Mouse (Mus musculus) kidney, embryonic 16.5 days (tissue): ENCODE data around the gene Brca1. TPM values are rescaled to one million over a fixed set of nuclear protein-coding genes. Genes with fewer than 3 reads are reported as not detected.

Source experiments
- ATAC-seq: fragments of 200-750 bp; cut with Nextera tagmentation; 2 replicates; pipeline ENCODE4 v1.8.0; 2017; ENCODE audit warnings: moderate TSS enrichment; ENCODE audit not compliant: low FRiP score, low TSS enrichment
- H3K27ac ChIP-seq: fragments of 300-500 bp; sonication (generic); 2 replicates; pipeline ENCODE4 v1.5.1; 2014; ENCODE audit warnings: low read length
- H3K27me3 ChIP-seq: fragments of 300-500 bp; sonication (generic); 2 replicates; pipeline ENCODE4 v1.6.1; 2014; ENCODE audit warnings: low read length, control low read depth, mixed read lengths; ENCODE audit not compliant: insufficient read depth
- H3K36me3 ChIP-seq: fragments of 300-500 bp; sonication (generic); 2 replicates; pipeline ENCODE4 v1.6.1; 2014; ENCODE audit warnings: low read length, control low read depth, mixed read lengths; ENCODE audit not compliant: insufficient read depth
- H3K4me1 ChIP-seq: fragments of 300-500 bp; sonication (generic); 2 replicates; pipeline ENCODE4 v1.6.1; 2014; ENCODE audit warnings: low read length, control low read depth, mixed read lengths; ENCODE audit not compliant: insufficient read depth
- H3K4me2 ChIP-seq: fragments of 300-500 bp; sonication (generic); replicated peaks from 2 replicates; pipeline ENCODE4 v1.6.1; 2014; ENCODE audit warnings: low read depth, low read length
- H3K4me3 ChIP-seq: fragments of 300-500 bp; sonication (generic); 2 replicates; pipeline ENCODE4 v1.5.1; 2014; ENCODE audit warnings: mild to moderate bottlenecking, low read length
- H3K9ac ChIP-seq: fragments of 300-500 bp; sonication (generic); replicated peaks from 2 replicates; pipeline ENCODE4 v1.6.1; 2014; ENCODE audit warnings: low read length
- H3K9me3 ChIP-seq: fragments of 300-500 bp; sonication (generic); 2 replicates; pipeline ENCODE4 v1.6.1; 2016; ENCODE audit warnings: low read length, control low read depth
- WGBS: fragments of 180-500 bp; shearing (Covaris S2); extraction: QIAGEN DNeasy Blood & Tissue Kit; methylation state at CpG from one replicate; pipeline ENCODE4 v1.1.7; 2014; 5-methylcytosine and 5-hydroxymethylcytosine counted together
- polyA plus RNA-seq: library from polyadenylated mRNA; unstranded; fragments of >200 nt; fragmentation: Nextera tagmentation; extraction: Ambion mirVana; gene quantifications from 2 replicates; pipeline ENCODE4 v1.2.1, GENCODE M21; 2015

Gene Brca1
- polyA plus RNA-seq, 1 experiment from 2014 or later: 12.5 TPM

- Histone ChIP-seq H3K27me3 (no peaks in the 10 kb centered on the region), H3K4me2 (peak within 1 kb of the TSS; percentile 65), H3K36me3 (peaks cover 18% of the 10 kb centered on the region), H3K4me1 (peaks cover 8% of the 10 kb centered on the region), H3K9me3 (no peaks in the 10 kb centered on the region), H3K27ac (0 out of 2 replicates have a peak within 1 kb of the TSS, but pooled peaks have one; percentile 48), H3K4me3 (peak within 1 kb of the TSS; percentile 59), H3K9ac (peak within 1 kb of the TSS; percentile 74)
- ATAC-seq: peak; percentile 80
- 18% methylated on average over 30 of the region's 31 CpGs for WGBS
These were observed 30.6 kb upstream of the Brca1 start, which contains the start of gene Tmem106a for GRCm38 (mm10) chr11:101582054-101583035. TSS of gene Tmem106a (plus strand) at chr11:101582242.

GRCm38 (mm10) chr11:101581081-101581764 lies 29.5 kb upstream of the Brca1 start:
- 70% methylated on average over 6 of the region's 6 CpGs for WGBS
- Histone ChIP-seq H3K9ac (no peak overlapping the region), H3K4me1 (peaks cover 8% of the 10 kb centered on the region)

GRCm38 (mm10) chr11:101576116-101576515 lies 24.4 kb upstream of the Brca1 start:
- 73% methylated on average over 6 of the region's 6 CpGs for WGBS
- Histone ChIP-seq H3K4me1 (no peaks in the 10 kb centered on the region), H3K4me2 (no peak overlapping the region), H3K9ac (no peak overlapping the region), H3K27ac (no peak overlapping the region), H3K4me3 (no peak overlapping the region), H3K27me3 (no peaks in the 10 kb centered on the region), H3K9me3 (no peaks in the 10 kb centered on the region), H3K36me3 (peaks cover 76% of the 10 kb centered on the region)
- ATAC-seq: no peak; the same call in 1 of the 2 replicates

More at GRCm38 (mm10) chr11:101581081-101581764, 29.5 kb upstream of the Brca1 start:
- no peaks in the 10 kb centered on the region for H3K27me3 ChIP-seq
- no peak overlapping the region for H3K4me2 ChIP-seq
- peaks cover 29% of the 10 kb centered on the region for H3K36me3 ChIP-seq
- H3K4me3 ChIP-seq: no peak overlapping the region
- H3K27ac ChIP-seq: 0 out of 2 replicates have a peak overlapping the region, but pooled peaks have one; percentile 10
- H3K9me3 ChIP-seq: no peaks in the 10 kb centered on the region
- no peak for ATAC-seq

- Histone ChIP-seq H3K4me2 (no peak overlapping the region), H3K9me3 (no peaks in the 10 kb centered on the region), H3K4me3 (no peak overlapping the region), H3K9ac (no peak overlapping the region), H3K27me3 (no peaks in the 10 kb centered on the region), H3K27ac (no peak overlapping the region), H3K4me1 (no peaks in the 10 kb centered on the region), H3K36me3 (peaks cover 85% of the 10 kb centered on the region)
- WGBS: 89% methylated on average over 3 of the region's 3 CpGs
- ATAC-seq: no peak
These were observed 16.7 kb upstream of the Brca1 start for GRCm38 (mm10) chr11:101568421-101568820.

DNA sequence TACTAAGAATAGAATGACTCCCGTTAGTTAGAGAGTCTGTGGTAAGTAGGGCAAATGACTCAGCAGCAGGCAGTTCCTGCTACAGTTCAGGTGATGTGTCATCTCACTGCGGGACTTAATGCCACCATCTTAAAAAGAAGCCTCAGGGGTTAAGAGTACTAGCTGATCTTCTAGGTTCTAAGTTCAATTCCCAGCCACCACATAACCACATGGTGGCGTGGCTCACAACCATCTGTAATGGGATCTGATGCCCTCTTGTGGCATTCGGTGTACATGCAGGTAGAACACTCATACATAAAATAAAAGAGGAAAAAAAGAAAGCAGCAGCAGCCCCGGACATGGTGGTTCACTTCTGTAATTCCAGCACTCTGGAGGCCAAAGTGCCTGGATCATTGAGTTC lies 10.6 kb upstream of the Brca1 start:
- Histone ChIP-seq H3K27ac (no peak overlapping the region), H3K9ac (no peak overlapping the region), H3K9me3 (no peaks in the 10 kb centered on the region), H3K4me2 (no peak overlapping the region), H3K27me3 (no peaks in the 10 kb centered on the region), H3K4me3 (no peak overlapping the region), H3K4me1 (no peaks in the 10 kb centered on the region), H3K36me3 (peaks cover 51% of the 10 kb centered on the region)
- no peak for ATAC-seq
- WGBS: 39% methylated on average over 5 of the region's 5 CpGs

- no peak for ATAC-seq
- Histone ChIP-seq H3K36me3 (peaks cover 30% of the 10 kb centered on the region; the same call in 1 of the 2 replicates), H3K27ac (no peak overlapping the region), H3K4me3 (no peak overlapping the region), H3K9me3 (no peaks in the 10 kb centered on the region), H3K27me3 (no peaks in the 10 kb centered on the region), H3K4me2 (no peak overlapping the region), H3K4me1 (peaks cover 13% of the 10 kb centered on the region; the same call in 1 of the 2 replicates), H3K9ac (no peak overlapping the region)
- 78% methylated on average over 2 of the region's 2 CpGs for WGBS
These were observed 5.2 kb upstream of the Brca1 start for GRCm38 (mm10) chr11:101556954-101557353.

GRCm38 (mm10) chr11:101556541-101556940 lies 4.8 kb upstream of the Brca1 start:
- H3K36me3 ChIP-seq: peaks cover 30% of the 10 kb centered on the region; the same call in 1 of the 2 replicates

GRCm38 (mm10) chr11:101553354-101553930 lies 1.7 kb upstream of the Brca1 start:
- H3K4me1 ChIP-seq: peaks cover 26% of the 10 kb centered on the region
- peaks cover 14% of the 10 kb centered on the region; the same call in 1 of the 2 replicates for H3K36me3 ChIP-seq
- peak overlapping the region; percentile 93 for H3K9ac ChIP-seq
- peak overlapping the region; percentile 96 for H3K4me3 ChIP-seq
- H3K27ac ChIP-seq: peak overlapping the region; percentile 94
- H3K27me3 ChIP-seq: no peaks in the 10 kb centered on the region
- ATAC-seq: no peak
- H3K4me2 ChIP-seq: peak overlapping the region; percentile 85
- no peaks in the 10 kb centered on the region for H3K9me3 ChIP-seq
- WGBS: 12% methylated on average over 8 of the region's 8 CpGs

More at GRCm38 (mm10) chr11:101556541-101556940, 4.8 kb upstream of the Brca1 start:
- H3K27me3 ChIP-seq: no peaks in the 10 kb centered on the region
- H3K4me1 ChIP-seq: peaks cover 13% of the 10 kb centered on the region; the same call in 1 of the 2 replicates
- H3K9ac ChIP-seq: no peak overlapping the region
- WGBS: 87% methylated on average over 7 of the region's 7 CpGs
- H3K4me2 ChIP-seq: no peak overlapping the region
- ATAC-seq: no peak
- no peak overlapping the region for H3K4me3 ChIP-seq
- no peak overlapping the region for H3K27ac ChIP-seq
- H3K9me3 ChIP-seq: no peaks in the 10 kb centered on the region

DNA sequence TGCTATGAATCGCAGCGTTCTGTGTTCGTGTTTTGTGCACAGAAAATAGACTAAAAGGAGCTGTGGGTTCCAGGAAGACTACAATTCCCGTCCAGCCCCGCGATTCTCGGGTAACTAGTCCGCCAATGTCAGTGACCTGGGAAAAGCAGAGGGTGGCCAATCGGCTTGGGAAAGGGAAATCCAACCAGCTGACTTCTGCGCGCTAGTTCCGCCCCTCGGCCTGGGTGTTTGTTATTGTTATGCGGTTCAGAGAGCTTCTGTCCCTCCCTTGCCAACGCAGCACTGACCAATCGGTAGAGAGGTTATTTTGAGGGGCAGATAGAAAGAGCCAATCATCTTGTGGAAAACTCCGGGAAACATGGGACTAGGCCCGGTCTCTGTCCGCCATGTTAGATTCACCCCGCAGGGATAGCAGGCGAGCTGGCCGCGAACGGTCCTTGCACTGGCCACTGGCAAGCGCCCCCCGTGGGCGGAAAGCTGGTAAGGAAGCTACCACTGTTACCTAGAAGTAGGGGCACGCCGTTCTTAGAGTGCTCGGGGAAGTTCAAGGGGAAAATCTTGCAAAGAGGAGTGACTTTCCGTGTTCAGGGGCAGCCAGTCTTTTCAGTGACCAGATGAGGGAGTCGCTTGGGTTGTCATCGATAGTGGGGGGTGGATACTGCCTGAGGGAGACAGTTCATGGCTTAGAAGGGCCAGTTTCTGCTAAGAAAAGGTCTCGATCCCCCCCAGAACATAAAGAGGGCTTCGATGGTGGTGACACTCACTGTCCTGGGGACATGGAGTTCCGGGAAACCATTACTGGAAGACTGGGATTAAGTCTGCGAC lies 933 bp upstream of the Brca1 start:
- WGBS: under 1% methylated on average over 37 of the region's 37 CpGs

More for the DNA sequence above, 933 bp upstream of the Brca1 start:
- no peaks in the 10 kb centered on the region for H3K27me3 ChIP-seq
- H3K9ac ChIP-seq: peak overlapping the region; percentile 93
- peak overlapping the region; percentile 85 for H3K4me2 ChIP-seq
- H3K9me3 ChIP-seq: no peaks in the 10 kb centered on the region
- H3K36me3 ChIP-seq: peaks cover 13% of the 10 kb centered on the region
- peaks cover 26% of the 10 kb centered on the region for H3K4me1 ChIP-seq
- H3K4me3 ChIP-seq: peak overlapping the region; percentile 96
- ATAC-seq: peak; percentile 99
- peak overlapping the region; percentile 99 for H3K27ac ChIP-seq
